In the genomic region with DNA sequence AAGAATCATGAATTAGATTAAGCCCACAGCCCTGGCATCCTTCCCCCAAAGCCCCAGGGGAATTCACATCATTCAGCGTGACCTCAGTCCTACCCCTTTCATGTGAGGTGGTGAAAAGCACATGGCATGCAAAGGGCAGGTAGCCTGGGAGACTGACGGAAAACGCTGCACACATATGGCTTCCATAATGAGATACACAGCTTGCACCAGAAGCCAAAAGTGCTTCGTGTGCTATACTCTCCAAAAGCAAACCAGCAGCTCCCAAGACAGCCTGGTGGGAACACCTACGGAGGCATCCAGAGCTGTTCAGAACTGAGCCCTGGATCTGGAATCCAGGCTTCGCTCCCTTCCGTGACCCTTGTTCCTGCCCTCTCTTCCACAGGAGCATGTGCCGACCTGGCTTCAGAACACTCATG, we compare ENCODE assay signal across 14 mouse cellular contexts. TPM values are rescaled to one million over a fixed set of nuclear protein-coding genes. Genes with fewer than 3 reads are reported as not detected.
A peak's percentile ranks its signal among the peaks of the same experiment; 100 is the strongest.
DNase-seq lines count a peak whose midpoint lies in the region; ATAC-seq lines count a peak whose summit lies in the region.
"Had no signal": no experiment of that assay in that cellular context is flagged by ENCODE, and none has a peak within 500 bp of the region (broad histone marks: within the 10 kb centered on the region; RNA-seq: fewer than 3 reads in every experiment).

No protein-coding gene starts in this region.

- peaks cover 28% of the 10 kb centered on the region for H3K4me1 ChIP-seq in heart, embryonic 13.5 days
- peaks cover 5% of the 10 kb centered on the region; the same call in 1 of the 2 replicates for H3K4me1 ChIP-seq in embryonic facial prominence, embryonic 11.5 days (ENCODE audit: control insufficient read depth, insufficient read depth, low read length)
- peaks cover 13% of the 10 kb centered on the region for H3K4me1 ChIP-seq in hindbrain, embryonic 14.5 days (replicated peaks; ENCODE audit: control insufficient read depth, insufficient read depth, low read length)
- H3K4me1 ChIP-seq in midbrain, embryonic 15.5 days: peaks cover 19% of the 10 kb centered on the region

- intact Hi-C loops in heart, postnatal 10 days (cut with DNase I): no loop called here

- ATAC-seq in heart, embryonic 13.5 days (ENCODE audit: extremely low read depth, insufficient number of reproducible peaks, low FRiP score, low TSS enrichment): no peak
- ATAC-seq in embryonic facial prominence, embryonic 11.5 days (replicated peaks; ENCODE audit: insufficient number of reproducible peaks, low FRiP score, low TSS enrichment, low read depth): peak; percentile 81
- ATAC-seq in hindbrain, embryonic 14.5 days (ENCODE audit: low FRiP score): peak; percentile 57
- ATAC-seq in midbrain, embryonic 15.5 days (replicated peaks): peak; percentile 29; the same call in 1 of the 2 replicates

- no peak for DNase-seq in heart, postnatal 10 days
- peak; percentile 80 for DNase-seq in embryonic facial prominence, embryonic 11.5 days (ENCODE audit: low spot score)
- DNase-seq in hindbrain, embryonic 14.5 days (ENCODE audit: low spot score): no peak
- no peak for DNase-seq in layer of hippocampus, postnatal 25 days (ENCODE audit: extremely low spot score in 1 of 2, low spot score in 1 of 2)
- DNase-seq in frontal cortex, postnatal 14 days (ENCODE audit: low spot score in 2 of 2): no peak
- no peak for DNase-seq in adrenal gland, adult 8-10 months
- DNase-seq: B cell, adult 2 months; gastrocnemius, postnatal 25 days; right cerebral cortex, postnatal 14 days; thymus, adult 18-20 months had no signal

- H3K4me2 ChIP-seq in heart, embryonic 13.5 days: no peak overlapping the region
- H3K4me2 ChIP-seq in embryonic facial prominence, embryonic 11.5 days (ENCODE audit: low read depth, low read length): no peak overlapping the region
- H3K4me2 ChIP-seq in hindbrain, embryonic 14.5 days (replicated peaks): no peak overlapping the region
- no peak overlapping the region for H3K4me2 ChIP-seq in midbrain, embryonic 15.5 days
- H3K4me2 ChIP-seq: midbrain, embryonic 12.5 days had no signal

- 51% methylated on average over 8 of the region's 8 CpGs for WGBS in heart, embryonic 13.5 days
- 20% methylated on average over 8 of the region's 8 CpGs for WGBS in embryonic facial prominence, embryonic 11.5 days
- 47% methylated on average over 8 of the region's 8 CpGs for WGBS in hindbrain, embryonic 14.5 days
- 51% methylated on average over 8 of the region's 8 CpGs for WGBS in midbrain, embryonic 15.5 days

- no peaks in the 10 kb centered on the region for H3K9me3 ChIP-seq in heart, embryonic 13.5 days
- H3K9me3 ChIP-seq in embryonic facial prominence, embryonic 11.5 days (replicated peaks; ENCODE audit: control insufficient read depth, low read length): no peaks in the 10 kb centered on the region
- H3K9me3 ChIP-seq in hindbrain, embryonic 14.5 days (ENCODE audit: control insufficient read depth, low read length): no peaks in the 10 kb centered on the region
- H3K9me3 ChIP-seq in midbrain, embryonic 15.5 days: no peaks in the 10 kb centered on the region

- H3K4me3 ChIP-seq in heart, embryonic 13.5 days: no peak overlapping the region
- H3K4me3 ChIP-seq in embryonic facial prominence, embryonic 11.5 days (ENCODE audit: low read depth, low read length): no peak overlapping the region
- H3K4me3 ChIP-seq in hindbrain, embryonic 14.5 days (replicated peaks; ENCODE audit: low read length): no peak overlapping the region
- no peak overlapping the region for H3K4me3 ChIP-seq in midbrain, embryonic 15.5 days
- H3K4me3 ChIP-seq: midbrain, embryonic 12.5 days had no signal

- H3K9ac ChIP-seq in heart, embryonic 13.5 days: no peak overlapping the region
- no peak overlapping the region; the same call in 1 of the 2 replicates for H3K9ac ChIP-seq in embryonic facial prominence, embryonic 11.5 days (replicated peaks; ENCODE audit: low read length)
- no peak overlapping the region for H3K9ac ChIP-seq in hindbrain, embryonic 14.5 days
- H3K9ac ChIP-seq in midbrain, embryonic 15.5 days: no peak overlapping the region
- H3K9ac ChIP-seq: liver, embryonic 14.5 days; midbrain, embryonic 12.5 days had no signal

- peaks cover 48% of the 10 kb centered on the region for H3K36me3 ChIP-seq in heart, embryonic 13.5 days
- H3K36me3 ChIP-seq in embryonic facial prominence, embryonic 11.5 days (replicated peaks; ENCODE audit: control insufficient read depth, insufficient read depth, low read depth, low read length): no peaks in the 10 kb centered on the region; the same call in 1 of the 2 replicates
- peaks cover 22% of the 10 kb centered on the region for H3K36me3 ChIP-seq in hindbrain, embryonic 14.5 days (replicated peaks; ENCODE audit: control insufficient read depth, insufficient read depth)
- H3K36me3 ChIP-seq in midbrain, embryonic 15.5 days (replicated peaks): no peaks in the 10 kb centered on the region

- peak overlapping the region; percentile 37 for H3K27ac ChIP-seq in heart, embryonic 13.5 days (replicated peaks)
- peak overlapping the region; percentile 52 for H3K27ac ChIP-seq in embryonic facial prominence, embryonic 11.5 days (replicated peaks; ENCODE audit: low read depth, low read length)
- H3K27ac ChIP-seq in hindbrain, embryonic 14.5 days: peak overlapping the region; percentile 34; the same call in 1 of the 2 replicates
- H3K27ac ChIP-seq in midbrain, embryonic 15.5 days: peak overlapping the region; percentile 21; the same call in 1 of the 2 replicates
- H3K27ac ChIP-seq: liver, embryonic 14.5 days had no signal

- H3K27me3 ChIP-seq in heart, embryonic 13.5 days (replicated peaks): no peaks in the 10 kb centered on the region
- H3K27me3 ChIP-seq in embryonic facial prominence, embryonic 11.5 days (ENCODE audit: control insufficient read depth, insufficient read depth, low read length): no peaks in the 10 kb centered on the region
- no peaks in the 10 kb centered on the region for H3K27me3 ChIP-seq in hindbrain, embryonic 14.5 days (ENCODE audit: control insufficient read depth, insufficient read depth, low read length)
- no peaks in the 10 kb centered on the region for H3K27me3 ChIP-seq in midbrain, embryonic 15.5 days (replicated peaks)
- H3K27me3 ChIP-seq: midbrain, embryonic 12.5 days had no signal

RNA-seq across cellular contexts. Expression of gene Traf3ip2, which starts 41.3 kb away (rescaled TPM):
- 10.1 and 10.3 TPM in 2 replicates for polyA plus RNA-seq in heart, embryonic 13.5 days (2015; fragmentation: Nextera tagmentation; extraction: Ambion mirVana)
- total RNA-seq in heart, postnatal 10 days (2021): 1 to 10 TPM; 6.4 to 9.3 TPM
- polyA plus RNA-seq in embryonic facial prominence, embryonic 11.5 days (2014; fragmentation: Nextera tagmentation; extraction: Ambion mirVana): 12.5 and 15.9 TPM in 2 replicates
- polyA plus RNA-seq in hindbrain, embryonic 14.5 days (2014; fragmentation: Nextera tagmentation; extraction: Ambion mirVana): 8.3 and 10.1 TPM in 2 replicates
- polyA plus RNA-seq in midbrain, embryonic 15.5 days (2015; fragmentation: Nextera tagmentation; extraction: Ambion mirVana): 5.9 and 7.0 TPM in 2 replicates
- total RNA-seq in layer of hippocampus, postnatal 25 days (2021): 1 to 10 TPM; 1.9 to 2.0 TPM
- 10 to 100 TPM; 16.5 to 28.8 (median 22.2) TPM for total RNA-seq in adrenal gland, adult 8-10 months (2022)
